In the genomic region with DNA sequence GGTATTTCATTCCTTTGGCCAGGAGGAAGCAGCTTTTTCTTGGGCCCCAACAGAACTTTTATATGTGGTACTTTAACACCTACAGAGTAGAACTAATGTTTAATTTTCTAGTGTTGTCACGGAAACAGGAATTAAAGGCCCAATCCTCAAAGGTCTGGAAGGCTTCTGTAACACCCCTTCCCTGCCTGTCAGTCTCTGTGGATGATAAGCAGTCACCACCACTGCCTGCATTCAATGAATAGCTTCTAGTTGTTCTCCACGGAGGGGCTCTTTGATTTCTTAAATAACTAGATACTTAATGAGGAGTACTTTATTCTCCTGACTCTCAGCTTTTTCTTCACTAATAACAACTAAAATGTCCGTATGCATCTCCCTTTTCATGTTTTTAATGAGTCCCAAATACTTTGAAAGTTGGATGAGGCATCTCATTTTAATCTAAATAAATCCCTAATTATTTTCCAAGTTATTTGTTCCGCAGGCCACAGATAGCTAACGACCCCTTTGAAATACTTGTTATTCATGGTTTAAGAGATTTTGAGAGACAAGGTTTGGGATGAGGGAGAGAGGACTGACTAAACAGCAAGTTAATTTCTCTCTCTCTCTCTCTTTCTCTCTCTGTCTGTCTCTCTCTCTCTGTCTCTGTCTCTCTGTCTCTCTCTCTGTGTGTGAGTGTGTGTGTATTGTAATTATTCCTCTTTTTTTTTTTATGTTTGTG, we compare ENCODE assay signal across 18 mouse cellular contexts.
DNase-seq lines count a peak whose midpoint lies in the region; ATAC-seq and TF ChIP-seq lines count a peak whose summit lies in the region.
"Had no signal": no experiment of that assay in that cellular context is flagged by ENCODE, and none has a peak within 500 bp of the region (broad histone marks: within the 10 kb centered on the region; RNA-seq: fewer than 3 reads in every experiment).

No protein-coding gene starts in this region.

- no peak for TF ChIP-seq CTCF in midbrain, postnatal 0 days (IDR thresholded peaks at IDR 0.05)

- peak; percentile 55; the same call in 1 of the 2 replicates for ATAC-seq in forebrain, embryonic 13.5 days
- no peak for ATAC-seq in forebrain, embryonic 16.5 days
- ATAC-seq in midbrain, postnatal 0 days (ENCODE audit: low FRiP score) = no peak
- ATAC-seq in midbrain, embryonic 13.5 days = no peak
- ATAC-seq: hindbrain, postnatal 0 days had no signal

- H3K27me3 ChIP-seq in forebrain, embryonic 13.5 days = no peaks in the 10 kb centered on the region
- no peaks in the 10 kb centered on the region for H3K27me3 ChIP-seq in forebrain, embryonic 16.5 days (replicated peaks; ENCODE audit: control insufficient read depth, insufficient read depth, low read length)
- no peaks in the 10 kb centered on the region for H3K27me3 ChIP-seq in midbrain, postnatal 0 days (ENCODE audit: insufficient read depth, low read length)
- H3K27me3 ChIP-seq in midbrain, embryonic 13.5 days = no peaks in the 10 kb centered on the region
- H3K27me3 ChIP-seq: heart, embryonic 15.5 days; hindbrain, embryonic 13.5 days had no signal

- no peaks in the 10 kb centered on the region for H3K36me3 ChIP-seq in forebrain, embryonic 13.5 days (ENCODE audit: poor library complexity, severe bottlenecking)
- H3K36me3 ChIP-seq in forebrain, embryonic 16.5 days (ENCODE audit: control insufficient read depth, insufficient read depth) = no peaks in the 10 kb centered on the region
- H3K36me3 ChIP-seq in midbrain, postnatal 0 days (ENCODE audit: insufficient read depth, low read length) = no peaks in the 10 kb centered on the region
- H3K36me3 ChIP-seq in midbrain, embryonic 13.5 days = no peaks in the 10 kb centered on the region
- H3K36me3 ChIP-seq: embryonic facial prominence, embryonic 10.5 days; heart, embryonic 15.5 days; hindbrain, embryonic 13.5 days had no signal

- H3K9me3 ChIP-seq in forebrain, embryonic 13.5 days (replicated peaks) = no peaks in the 10 kb centered on the region
- no peaks in the 10 kb centered on the region for H3K9me3 ChIP-seq in forebrain, embryonic 16.5 days (ENCODE audit: control insufficient read depth, low read length)
- H3K9me3 ChIP-seq in midbrain, postnatal 0 days (ENCODE audit: low read length) = no peaks in the 10 kb centered on the region
- H3K9me3 ChIP-seq in midbrain, embryonic 13.5 days = no peaks in the 10 kb centered on the region
- H3K9me3 ChIP-seq: embryonic facial prominence, embryonic 10.5 days; heart, embryonic 15.5 days; hindbrain, embryonic 13.5 days had no signal

- no peak overlapping the region for H3K4me2 ChIP-seq in forebrain, embryonic 13.5 days
- H3K4me2 ChIP-seq in forebrain, embryonic 16.5 days (ENCODE audit: low read length) = no peak overlapping the region
- H3K4me2 ChIP-seq in midbrain, postnatal 0 days (ENCODE audit: low read depth, low read length, poor library complexity, severe bottlenecking) = no peak overlapping the region
- no peak overlapping the region for H3K4me2 ChIP-seq in midbrain, embryonic 13.5 days (replicated peaks)
- H3K4me2 ChIP-seq: heart, embryonic 11.5 days; heart, embryonic 15.5 days; hindbrain, embryonic 13.5 days had no signal

- peaks cover 10% of the 10 kb centered on the region; the same call in 1 of the 2 replicates for H3K4me1 ChIP-seq in forebrain, embryonic 13.5 days
- H3K4me1 ChIP-seq in forebrain, embryonic 16.5 days (replicated peaks; ENCODE audit: control insufficient read depth, insufficient read depth, low read length) = no peaks in the 10 kb centered on the region
- H3K4me1 ChIP-seq in midbrain, postnatal 0 days (ENCODE audit: insufficient read depth, low read length) = no peaks in the 10 kb centered on the region
- 0 out of 2 replicates have a peak, but pooled peaks cover 4% of the 10 kb centered on the region for H3K4me1 ChIP-seq in midbrain, embryonic 13.5 days (replicated peaks)
- H3K4me1 ChIP-seq: embryonic facial prominence, embryonic 10.5 days; heart, embryonic 15.5 days; hindbrain, embryonic 13.5 days had no signal

- 9% methylated on average over 5 of the region's 5 CpGs for WGBS in forebrain, embryonic 13.5 days
- 5% methylated on average over 5 of the region's 5 CpGs for WGBS in forebrain, embryonic 16.5 days
- 31% methylated on average over 5 of the region's 5 CpGs for WGBS in midbrain, postnatal 0 days
- 29% methylated on average over 5 of the region's 5 CpGs for WGBS in midbrain, embryonic 13.5 days

- peak; percentile 1 for DNase-seq in midbrain, postnatal 0 days (ENCODE audit: low spot score)
- DNase-seq in retina, embryonic 14.5 days (ENCODE audit: low spot score) = peak; percentile 10
- no peak for DNase-seq in MN1 (ENCODE audit: low spot score)
- DNase-seq: adrenal gland, postnatal 10 days; cerebellum, adult 11-12 months; cerebellum, adult 9-10 months; cerebellum, postnatal 25 days; gastrocnemius, postnatal 14 days; heart, adult 2 months; heart, postnatal 14 days had no signal

- no peak overlapping the region for H3K9ac ChIP-seq in forebrain, embryonic 13.5 days
- no peak overlapping the region for H3K9ac ChIP-seq in forebrain, embryonic 16.5 days (replicated peaks; ENCODE audit: low read depth, low read length)
- no peak overlapping the region for H3K9ac ChIP-seq in midbrain, postnatal 0 days (replicated peaks; ENCODE audit: low read length, poor library complexity, severe bottlenecking)
- no peak overlapping the region for H3K9ac ChIP-seq in midbrain, embryonic 13.5 days (replicated peaks)
- H3K9ac ChIP-seq: heart, embryonic 15.5 days; hindbrain, embryonic 13.5 days had no signal

- no peak overlapping the region for H3K4me3 ChIP-seq in forebrain, embryonic 13.5 days
- no peak overlapping the region for H3K4me3 ChIP-seq in forebrain, embryonic 16.5 days (replicated peaks; ENCODE audit: low read length)
- no peak overlapping the region for H3K4me3 ChIP-seq in midbrain, postnatal 0 days (ENCODE audit: low read depth, low read length)
- no peak overlapping the region for H3K4me3 ChIP-seq in midbrain, embryonic 13.5 days (replicated peaks)
- H3K4me3 ChIP-seq: embryonic facial prominence, embryonic 10.5 days; heart, adult 2 months; heart, embryonic 15.5 days; hindbrain, embryonic 13.5 days had no signal

- H3K27ac ChIP-seq in forebrain, embryonic 13.5 days = no peak overlapping the region
- no peak overlapping the region for H3K27ac ChIP-seq in forebrain, embryonic 16.5 days (ENCODE audit: low read length)
- H3K27ac ChIP-seq in midbrain, postnatal 0 days (ENCODE audit: low read depth, low read length) = no peak overlapping the region
- H3K27ac ChIP-seq in midbrain, embryonic 13.5 days = no peak overlapping the region
- H3K27ac ChIP-seq: embryonic facial prominence, embryonic 10.5 days; heart, adult 2 months; heart, embryonic 15.5 days; hindbrain, embryonic 13.5 days; hindbrain, postnatal 0 days had no signal
